Mouse (Mus musculus) limb, embryonic 15.5 days (tissue): ENCODE data around the gene Tmem30b. TPM values are rescaled to one million over a fixed set of nuclear protein-coding genes. Genes with fewer than 3 reads are reported as not detected.
"Not testable (repeated sequence)": the region's sequence is repeated elsewhere in the genome, so short reads cannot be mapped to it uniquely, and the experiment has no call there.

Experiments used
- ATAC-seq: fragments of 200-750 bp; cut with Nextera tagmentation; 2 replicates; pipeline ENCODE4 v1.8.0; 2017; ENCODE audit warnings: low read depth, moderate TSS enrichment; ENCODE audit not compliant: insufficient number of reproducible peaks, low FRiP score, low TSS enrichment
- H3K27ac ChIP-seq: fragments of 300-500 bp; sonication (generic); 2 replicates; pipeline ENCODE4 v1.5.1; 2015; ENCODE audit warnings: moderate library complexity, mild to moderate bottlenecking, inconsistent platforms
- H3K27me3 ChIP-seq: fragments of 300-500 bp; sonication (generic); 2 replicates; pipeline ENCODE4 v1.6.1; 2015; ENCODE audit warnings: inconsistent platforms
- H3K36me3 ChIP-seq: fragments of 300-500 bp; sonication (generic); 2 replicates; pipeline ENCODE4 v1.6.1; 2015; ENCODE audit warnings: inconsistent platforms
- H3K4me1 ChIP-seq: fragments of 300-500 bp; sonication (generic); 2 replicates; pipeline ENCODE4 v1.6.1; 2015; ENCODE audit warnings: inconsistent platforms
- H3K4me2 ChIP-seq: fragments of 300-500 bp; sonication (generic); 2 replicates; pipeline ENCODE4 v1.6.1; 2015; ENCODE audit warnings: mild to moderate bottlenecking, inconsistent platforms
- H3K4me3 ChIP-seq: fragments of 300-500 bp; sonication (generic); 2 replicates; pipeline ENCODE4 v1.5.1; 2015; ENCODE audit warnings: mild to moderate bottlenecking, inconsistent platforms
- H3K9ac ChIP-seq: fragments of 300-500 bp; sonication (generic); 2 replicates; pipeline ENCODE4 v1.6.1; 2015; ENCODE audit warnings: inconsistent platforms
- H3K9me3 ChIP-seq: fragments of 300-500 bp; sonication (generic); 2 replicates; pipeline ENCODE4 v1.6.1; 2016; ENCODE audit warnings: inconsistent platforms
- WGBS: fragments of 180-500 bp; shearing (Covaris S2); methylation state at CpG from one replicate; pipeline ENCODE4 v1.1.7; 2015; 5-methylcytosine and 5-hydroxymethylcytosine counted together
- polyA plus RNA-seq: library from polyadenylated mRNA; unstranded; fragments of >200 nt; fragmentation: Nextera tagmentation; extraction: Ambion mirVana; gene quantifications from 2 replicates; pipeline ENCODE4 v1.2.1, GENCODE M21; 2015

Tmem30b gene
- polyA plus RNA-seq, 1 experiment from 2014 or later = 19.1 TPM

DNA sequence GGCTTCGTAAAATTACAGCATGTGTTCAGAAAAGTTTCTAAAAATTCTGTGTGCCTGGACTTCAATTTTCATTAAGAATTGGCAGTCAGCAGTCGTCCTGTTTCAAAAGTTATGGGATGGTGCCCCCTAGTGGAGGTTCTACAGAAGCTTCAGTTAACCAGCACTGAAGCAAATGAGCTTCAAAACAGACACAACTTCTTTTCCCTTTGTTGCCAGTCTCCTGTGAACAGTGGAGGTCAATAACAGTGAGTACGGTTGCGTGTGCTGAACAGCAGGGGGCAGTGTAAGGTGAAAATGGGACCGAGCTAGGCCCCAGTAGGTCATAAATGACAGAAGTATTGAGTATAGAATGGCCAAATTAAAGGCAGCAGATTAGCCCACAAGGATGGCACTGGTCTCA lies 8.0 kb upstream of the Tmem30b start:
- Histone ChIP-seq H3K4me1 (0 out of 2 replicates have a peak, but pooled peaks cover 2% of the 10 kb centered on the region), H3K4me3 (no peak overlapping the region), H3K27ac (no peak overlapping the region), H3K9ac (no peak overlapping the region), H3K27me3 (peaks cover 11% of the 10 kb centered on the region), H3K4me2 (no peak overlapping the region), H3K36me3 (no peaks in the 10 kb centered on the region), H3K9me3 (no peaks in the 10 kb centered on the region)
- WGBS = 3% methylated on average over 5 of the region's 5 CpGs
- no peak; the same call in 1 of the 2 replicates for ATAC-seq

DNA sequence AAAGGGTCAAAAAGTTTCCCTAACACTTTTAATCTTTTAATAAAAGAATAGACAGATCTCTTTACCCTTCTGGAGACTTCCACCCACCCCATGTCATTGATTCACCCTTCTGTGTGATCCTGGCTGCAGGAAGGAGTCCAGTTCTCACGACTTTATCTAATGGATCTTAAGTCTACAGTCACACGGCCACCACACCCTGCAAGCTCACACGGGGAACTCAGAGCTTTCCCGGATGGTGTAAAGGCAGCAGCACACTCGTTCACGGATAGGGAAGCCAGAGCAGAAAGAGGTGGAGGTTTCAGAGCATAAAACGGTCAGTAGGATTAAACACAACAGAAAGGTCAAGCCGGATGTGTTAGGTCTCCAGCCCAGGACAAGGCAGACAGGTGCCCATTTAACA lies 2.1 kb upstream of the Tmem30b start:
- Histone ChIP-seq H3K9me3 (no peaks in the 10 kb centered on the region), H3K9ac (no peak overlapping the region), H3K4me3 (no peak overlapping the region), H3K27me3 (peaks cover 59% of the 10 kb centered on the region), H3K36me3 (no peaks in the 10 kb centered on the region), H3K27ac (no peak overlapping the region), H3K4me2 (no peak overlapping the region), H3K4me1 (peaks cover 26% of the 10 kb centered on the region)
- WGBS = 64% methylated on average over 8 of the region's 8 CpGs
- no peak for ATAC-seq

DNA sequence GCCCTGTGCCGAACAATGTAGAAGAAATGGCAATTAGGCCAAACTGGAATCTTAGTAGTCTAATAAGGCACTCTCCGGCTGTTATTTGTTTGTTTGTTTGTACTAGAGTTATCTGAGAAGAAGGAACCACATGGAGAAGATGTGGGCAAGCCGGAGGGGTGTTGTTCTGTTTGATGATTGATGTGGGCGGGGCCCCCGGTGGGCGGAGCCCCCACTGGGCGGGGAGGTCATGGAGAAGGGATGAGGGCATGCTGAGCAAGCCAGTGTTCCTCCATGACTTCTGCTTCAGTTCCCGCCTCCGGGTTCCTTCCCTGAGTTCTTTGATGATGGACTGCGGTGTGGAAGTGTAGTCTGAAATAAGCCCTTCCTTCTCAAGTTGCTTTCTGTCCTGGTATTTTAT lies 1.5 kb upstream of the Tmem30b start:
- WGBS = 41% methylated on average over 10 of the region's 10 CpGs
- peaks cover 61% of the 10 kb centered on the region for H3K27me3 ChIP-seq

DNA sequence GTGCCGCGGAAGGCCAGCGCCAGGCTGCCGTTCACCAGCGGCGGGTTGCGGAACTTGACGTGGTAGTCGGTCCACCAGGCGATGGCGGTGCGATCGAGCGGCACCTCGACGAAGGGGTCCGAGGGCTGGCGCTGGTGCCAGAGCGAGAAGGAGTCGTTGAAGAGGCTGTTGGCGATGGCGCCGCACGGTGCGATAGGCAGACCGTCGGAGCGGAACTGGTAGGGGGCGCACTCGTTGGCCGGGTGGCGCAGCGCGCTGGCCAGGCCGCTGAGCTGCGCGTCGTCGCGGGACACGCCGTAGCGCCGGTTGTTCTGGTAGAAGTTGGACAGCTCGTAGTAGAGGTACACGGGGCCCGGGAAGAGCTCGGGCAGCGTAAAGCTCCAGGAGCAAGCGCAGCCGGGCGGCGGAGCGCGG lies 513 bp downstream of the Tmem30b start:
- H3K4me1 ChIP-seq = peaks cover 29% of the 10 kb centered on the region
- peak; percentile 48 for ATAC-seq
- no peaks in the 10 kb centered on the region for H3K9me3 ChIP-seq
- no peaks in the 10 kb centered on the region for H3K36me3 ChIP-seq
- peak overlapping the region; percentile 53 for H3K4me3 ChIP-seq
- WGBS = under 1% methylated on average over 55 of the region's 55 CpGs
- H3K4me2 ChIP-seq = peak overlapping the region; percentile 83
- peak overlapping the region; percentile 60 for H3K9ac ChIP-seq
- H3K27ac ChIP-seq = peak overlapping the region; percentile 79
- H3K27me3 ChIP-seq = peaks cover 69% of the 10 kb centered on the region

More for the DNA sequence above, 1.5 kb upstream of the Tmem30b start:
- no peaks in the 10 kb centered on the region for H3K36me3 ChIP-seq
- no peak overlapping the region for H3K27ac ChIP-seq
- no peak overlapping the region for H3K9ac ChIP-seq
- ATAC-seq = no peak
- H3K4me1 ChIP-seq = peaks cover 26% of the 10 kb centered on the region
- no peak overlapping the region for H3K4me3 ChIP-seq
- H3K4me2 ChIP-seq = no peak overlapping the region
- no peaks in the 10 kb centered on the region for H3K9me3 ChIP-seq

DNA sequence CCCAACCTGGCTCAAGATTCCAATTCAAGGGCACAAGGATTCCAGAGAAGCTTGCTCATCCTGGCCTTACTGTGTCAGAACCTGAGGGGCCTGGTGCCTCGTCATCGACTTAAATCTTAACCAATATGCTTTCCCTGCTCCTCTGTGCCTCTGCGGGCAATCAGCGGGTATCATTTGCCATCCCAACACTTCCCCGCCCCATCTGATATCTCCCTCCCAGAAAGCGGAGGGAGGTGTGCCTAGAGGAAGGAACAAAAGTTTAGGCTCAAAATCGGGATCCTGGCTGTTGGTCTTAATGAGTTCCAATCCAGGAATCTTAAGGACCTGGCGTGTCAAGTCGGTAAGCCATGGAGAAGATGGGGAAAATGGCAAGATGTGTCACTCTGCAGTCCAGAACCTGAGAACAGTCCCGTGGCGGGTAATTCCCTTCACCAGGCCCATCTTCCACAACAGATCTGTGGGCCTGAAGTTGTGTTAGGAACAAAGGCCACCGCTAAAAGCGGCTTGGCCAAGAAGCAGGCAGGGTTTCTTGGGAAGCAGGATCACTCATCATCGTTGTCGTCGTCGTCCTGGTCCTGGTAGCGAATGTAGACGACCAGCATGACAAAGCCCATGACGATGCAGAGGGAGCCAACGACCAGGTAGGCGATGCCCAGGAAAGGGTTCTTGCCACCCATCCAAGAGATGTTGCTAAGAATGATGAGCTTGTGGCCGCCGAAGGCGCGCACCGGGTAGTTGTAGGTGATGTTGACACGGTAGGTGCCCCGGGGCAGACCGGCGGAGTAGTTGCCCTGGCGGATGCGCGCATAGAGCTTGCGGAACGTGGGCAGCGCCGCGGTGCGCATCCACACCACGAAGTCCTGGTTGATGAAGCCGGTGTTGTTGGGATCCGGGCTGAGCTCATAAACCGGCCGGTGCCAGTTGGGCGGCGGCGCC lies 1.2 kb downstream of the Tmem30b start:
- peaks cover 63% of the 10 kb centered on the region for H3K27me3 ChIP-seq
- H3K4me2 ChIP-seq = peak overlapping the region; percentile 83
- peak overlapping the region; percentile 53 for H3K4me3 ChIP-seq
- peak overlapping the region; percentile 60 for H3K9ac ChIP-seq
- no peaks in the 10 kb centered on the region for H3K36me3 ChIP-seq
- H3K27ac ChIP-seq = peak overlapping the region; percentile 79
- peaks cover 29% of the 10 kb centered on the region for H3K4me1 ChIP-seq
- H3K9me3 ChIP-seq = no peaks in the 10 kb centered on the region
- ATAC-seq = no peak
- WGBS = 13% methylated on average over 48 of the region's 48 CpGs

DNA sequence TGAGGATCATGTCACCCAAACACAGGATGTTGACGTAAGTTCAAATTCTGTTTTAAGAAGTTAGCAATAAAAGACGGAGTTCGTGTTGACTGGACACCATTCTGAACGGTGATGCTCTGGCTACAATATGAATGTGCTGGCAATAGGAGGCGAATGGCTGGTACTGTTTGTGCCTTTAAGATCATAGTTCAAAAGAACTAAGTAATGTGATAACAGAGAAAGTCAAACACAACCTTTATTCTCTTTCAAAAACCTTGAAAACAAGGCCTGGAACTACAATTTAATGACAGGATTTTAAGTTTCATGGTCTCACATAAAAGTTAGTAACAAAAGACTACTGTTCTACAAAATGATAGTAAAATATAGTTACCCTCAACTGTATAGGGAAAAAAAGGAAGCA lies 3.0 kb downstream of the Tmem30b start:
- Histone ChIP-seq H3K4me1 (peaks cover 23% of the 10 kb centered on the region), H3K4me2 (no peak overlapping the region), H3K27ac (no peak overlapping the region), H3K36me3 (no peaks in the 10 kb centered on the region), H3K9ac (no peak overlapping the region), H3K9me3 (no peaks in the 10 kb centered on the region), H3K27me3 (peaks cover 50% of the 10 kb centered on the region), H3K4me3 (no peak overlapping the region)
- no peak for ATAC-seq
- 73% methylated on average over 5 of the region's 5 CpGs for WGBS

DNA sequence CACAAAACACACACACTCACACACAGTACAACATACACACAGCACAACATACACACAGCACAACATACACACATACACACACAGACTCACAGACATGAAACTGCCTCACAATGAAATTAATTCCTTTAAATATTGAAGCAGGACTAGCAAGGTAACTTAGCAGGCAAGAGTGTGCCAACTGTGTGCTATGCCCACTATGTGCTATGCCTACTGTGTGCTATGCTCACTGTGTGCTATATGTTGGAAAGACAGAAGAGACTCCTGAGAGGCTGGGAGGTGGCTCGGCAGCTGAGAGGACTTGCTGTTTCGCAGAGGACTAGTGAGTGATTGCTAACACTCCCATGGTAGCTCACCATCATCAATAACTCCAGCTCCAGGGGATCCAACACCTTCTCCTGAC lies 5.8 kb downstream of the Tmem30b start:
- H3K9me3 ChIP-seq = no peaks in the 10 kb centered on the region
- no peak overlapping the region for H3K4me3 ChIP-seq
- WGBS = 91% methylated on average over 2 of the region's 2 CpGs
- no peak overlapping the region for H3K27ac ChIP-seq
- no peak for ATAC-seq
- no peaks in the 10 kb centered on the region for H3K36me3 ChIP-seq
- H3K27me3 ChIP-seq = peaks cover 23% of the 10 kb centered on the region
- no peak overlapping the region for H3K4me2 ChIP-seq
- no peak overlapping the region for H3K9ac ChIP-seq
- peaks cover 14% of the 10 kb centered on the region for H3K4me1 ChIP-seq

DNA sequence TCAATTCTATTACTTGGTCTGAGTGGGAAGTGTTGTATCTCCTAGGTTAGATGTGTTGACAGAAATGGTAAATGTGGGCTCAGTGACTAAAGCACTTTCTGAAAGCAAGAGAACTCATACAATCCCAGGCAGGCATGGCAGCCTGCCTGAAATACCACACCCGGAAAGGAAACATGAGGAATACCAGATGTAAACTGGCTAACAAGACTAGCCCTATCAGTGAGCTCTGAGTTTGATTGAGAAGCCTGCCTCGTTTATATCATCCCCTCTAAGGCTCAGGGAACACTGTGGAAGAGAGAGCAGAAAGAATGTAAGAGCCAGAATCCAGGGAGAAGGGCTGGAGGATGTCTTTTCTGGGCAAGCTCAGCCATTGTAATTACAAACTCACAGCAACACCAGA lies 7.0 kb downstream of the Tmem30b start:
- 11% methylated on average over 2 of the region's 2 CpGs for WGBS

DNA sequence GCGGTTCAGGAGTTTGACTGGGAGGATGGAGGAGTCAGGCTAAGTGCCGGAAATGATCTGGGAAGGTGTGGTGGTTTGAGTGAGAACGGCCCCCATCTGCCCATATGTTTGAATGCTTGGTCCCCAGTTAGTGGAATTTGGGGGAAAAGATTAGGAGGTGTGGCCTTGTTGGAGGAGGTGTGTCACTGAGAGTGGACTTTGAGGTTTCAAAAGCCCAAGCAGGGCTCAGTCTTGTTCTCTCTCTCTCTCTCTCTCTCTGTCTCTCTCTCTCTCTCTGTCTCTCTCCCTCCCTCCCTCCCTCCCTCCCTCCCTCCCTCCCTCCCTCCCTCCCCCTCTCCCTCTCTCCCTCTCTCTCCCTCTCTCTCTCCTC lies 8.1 kb downstream of the Tmem30b start:
- ATAC-seq, H3K36me3 ChIP-seq, H3K27ac ChIP-seq, H3K9me3 ChIP-seq, H3K9ac ChIP-seq: not testable (repeated sequence)
- peaks cover 14% of the 10 kb centered on the region; the same call in 1 of the 2 replicates for H3K4me1 ChIP-seq
- peaks cover 15% of the 10 kb centered on the region for H3K27me3 ChIP-seq
- H3K4me2 ChIP-seq = peak overlapping the region; percentile 25
- peak overlapping the region; percentile 4; the same call in 1 of the 2 replicates for H3K4me3 ChIP-seq
- WGBS = 41% methylated on average over 3 of the region's 3 CpGs

More for the DNA sequence above, 7.0 kb downstream of the Tmem30b start:
- Histone ChIP-seq H3K9me3 (no peaks in the 10 kb centered on the region), H3K4me1 (peaks cover 14% of the 10 kb centered on the region; the same call in 1 of the 2 replicates), H3K4me3 (peak overlapping the region; percentile 13; the same call in 1 of the 2 replicates), H3K27ac (no peak overlapping the region), H3K27me3 (peaks cover 11% of the 10 kb centered on the region), H3K4me2 (no peak overlapping the region), H3K36me3 (no peaks in the 10 kb centered on the region), H3K9ac (no peak overlapping the region)
- ATAC-seq = no peak

DNA sequence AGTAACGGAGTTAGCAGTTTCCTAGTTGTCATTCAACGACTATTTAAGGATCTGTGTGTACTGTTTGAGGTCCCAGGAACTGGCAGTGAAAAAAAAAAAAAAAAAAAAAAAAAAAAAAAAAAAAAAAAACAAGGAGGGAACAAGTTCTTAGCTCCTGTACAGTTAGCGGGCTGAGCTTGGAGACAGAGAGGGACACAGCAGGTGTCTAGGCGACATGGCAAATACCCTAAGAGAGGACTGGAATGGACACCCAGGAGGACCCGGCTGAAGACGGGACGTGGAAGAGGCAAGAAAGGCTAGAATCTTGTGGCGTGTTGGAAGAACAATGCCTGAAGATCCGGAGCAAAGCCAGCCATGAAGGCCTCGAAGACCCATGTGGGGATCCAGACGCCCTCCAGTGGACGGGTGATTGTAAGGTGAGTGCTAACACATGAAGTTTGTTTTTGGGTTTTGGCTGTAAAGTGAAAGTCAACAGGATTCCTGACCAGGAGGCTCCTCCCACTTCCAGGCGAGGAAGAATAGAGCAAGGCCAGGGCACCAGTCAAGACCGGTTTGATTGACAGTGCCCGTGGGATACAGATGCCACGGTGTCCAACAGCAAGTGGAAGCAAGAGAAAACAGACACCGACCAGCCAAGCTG lies 8.6 kb downstream of the Tmem30b start:
- no peaks in the 10 kb centered on the region for H3K9me3 ChIP-seq
- H3K36me3 ChIP-seq = no peaks in the 10 kb centered on the region
- H3K9ac ChIP-seq = no peak overlapping the region
- ATAC-seq = no peak
- H3K27me3 ChIP-seq = peaks cover 15% of the 10 kb centered on the region
- H3K4me3 ChIP-seq = peak overlapping the region; percentile 4; the same call in 1 of the 2 replicates
- H3K4me1 ChIP-seq = peaks cover 14% of the 10 kb centered on the region; the same call in 1 of the 2 replicates
- no peak overlapping the region for H3K27ac ChIP-seq
- H3K4me2 ChIP-seq = peak overlapping the region; percentile 25
- 31% methylated on average over 17 of the region's 17 CpGs for whole genome bisulfite sequencing

DNA sequence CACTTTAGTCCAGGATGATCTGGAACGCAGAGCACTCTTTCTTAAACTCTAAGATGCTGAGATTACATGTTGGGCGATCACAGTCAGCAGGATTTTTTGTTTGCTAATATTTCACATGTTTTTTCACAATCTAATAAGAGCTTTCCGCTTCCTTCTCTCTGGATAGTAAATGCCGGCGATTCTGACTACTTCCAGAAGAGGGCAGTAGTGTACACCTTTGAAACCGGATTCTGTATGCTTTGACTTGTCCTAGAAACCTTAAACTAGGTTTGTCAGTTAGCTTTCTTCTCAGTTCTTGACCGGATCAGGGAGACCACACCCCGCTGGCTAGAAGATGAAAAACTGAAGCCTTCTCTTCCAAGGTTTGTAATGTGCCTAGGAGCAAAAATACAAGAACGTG lies 11.6 kb downstream of the Tmem30b start:
- WGBS = 13% methylated on average over 9 of the region's 9 CpGs
- Histone ChIP-seq H3K4me2 (no peak overlapping the region), H3K27ac (no peak overlapping the region), H3K4me3 (no peak overlapping the region), H3K4me1 (peaks cover 19% of the 10 kb centered on the region), H3K27me3 (peaks cover 11% of the 10 kb centered on the region; the same call in 1 of the 2 replicates), H3K9ac (no peak overlapping the region), H3K9me3 (no peaks in the 10 kb centered on the region), H3K36me3 (no peaks in the 10 kb centered on the region)
- no peak for ATAC-seq
